Mouse (Mus musculus): ENCODE data around the gene Fam50b.

DNA sequence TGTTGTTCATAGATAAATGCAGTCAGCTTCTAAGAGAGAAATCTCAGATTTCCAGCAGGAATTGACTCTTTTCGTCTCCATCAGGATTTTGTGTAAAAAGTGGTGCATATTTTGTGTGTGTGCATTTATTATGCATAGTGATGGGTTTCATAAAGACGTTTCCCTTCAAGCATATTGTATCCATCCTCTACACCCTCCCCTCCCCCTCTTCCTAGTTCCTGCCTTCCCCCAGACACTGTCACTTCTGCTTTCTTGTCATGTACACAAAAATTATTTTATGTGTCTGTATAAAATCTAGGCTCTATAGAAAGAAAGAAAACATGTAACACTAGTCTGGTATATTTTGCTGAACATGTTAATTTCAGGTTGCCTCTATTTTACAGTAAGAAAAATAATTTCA, 34.6 kb upstream of the Fam50b start:
- TF ChIP-seq CTCF (IDR thresholded peaks at IDR 0.05; ENCODE audit: low read depth, low read length) (no peak), POLR2A (IDR thresholded peaks at IDR 0.05; ENCODE audit: borderline replicate concordance, low read depth, low read length) (no peak)
